Mouse (Mus musculus) regulatory T cell (primary cell): ENCODE data around the gene Plekhd1.

Experiments used
- in situ Hi-C: fragments of 300-600 bp; cut with MboI, MseI; formaldehyde crosslinking; loops from one replicate; pipeline ENCODE4 v1.15.1; 2025; ENCODE audit warnings: high pct_unique_total_duplicates

Plekhd1 gene

DNA sequence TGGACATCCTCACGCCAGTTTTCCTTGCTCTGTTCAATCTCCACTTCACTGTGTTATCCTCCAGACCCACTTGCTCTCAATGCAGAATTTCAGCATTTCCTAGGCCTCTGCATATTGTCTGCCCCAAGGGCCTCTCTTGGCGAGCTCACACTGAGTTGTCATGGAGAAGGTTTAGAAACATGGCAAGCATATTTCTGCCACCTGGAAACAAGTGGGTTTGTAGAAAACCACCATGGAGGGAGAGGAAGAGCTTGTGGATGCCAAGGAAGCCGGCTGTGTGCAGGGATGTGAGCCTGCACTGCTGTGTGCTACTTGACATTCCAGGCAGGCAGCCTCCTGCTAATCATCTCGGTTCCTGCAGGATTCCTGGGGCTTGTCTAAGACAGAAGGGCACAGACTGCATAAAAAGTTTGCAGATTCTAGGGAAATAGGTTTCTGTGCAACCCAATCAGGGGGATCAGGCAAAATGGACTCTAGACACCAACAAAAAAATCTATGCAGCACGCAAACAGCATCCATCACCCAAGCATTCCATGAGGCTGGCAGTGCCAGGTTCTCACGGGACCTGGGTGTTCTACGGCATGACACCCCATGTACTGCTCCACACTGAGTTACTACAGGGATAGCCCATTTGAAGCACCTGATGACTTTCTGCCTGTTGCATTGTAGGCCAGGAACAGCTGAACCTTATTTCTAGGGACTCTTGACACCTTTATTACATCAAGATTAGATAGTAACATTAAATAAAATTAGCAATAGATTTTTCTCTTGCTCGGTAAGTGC, 53.8 kb downstream of the Plekhd1 start:
- in situ Hi-C loops = no loop called here

DNA sequence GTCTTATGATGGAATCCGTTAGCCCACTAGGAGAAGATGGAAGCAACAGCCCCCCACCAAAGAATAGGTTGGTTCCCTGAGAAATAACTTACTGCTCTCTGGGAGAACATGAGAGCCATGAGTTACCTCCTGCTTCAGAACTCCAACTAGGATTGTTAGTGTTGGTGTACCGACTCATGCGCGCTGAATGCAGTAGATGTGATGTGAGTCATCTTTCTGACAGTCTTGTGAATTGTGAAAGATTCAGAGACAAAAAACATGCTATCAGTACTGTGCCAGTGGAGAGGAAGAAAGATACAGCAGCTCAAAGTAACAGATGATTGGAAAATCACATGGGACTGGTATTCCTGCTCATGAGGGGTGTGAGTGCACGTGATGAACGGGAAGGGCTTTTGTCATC, 59.2 kb downstream of the Plekhd1 start:
- in situ Hi-C loops = no loop called here

DNA sequence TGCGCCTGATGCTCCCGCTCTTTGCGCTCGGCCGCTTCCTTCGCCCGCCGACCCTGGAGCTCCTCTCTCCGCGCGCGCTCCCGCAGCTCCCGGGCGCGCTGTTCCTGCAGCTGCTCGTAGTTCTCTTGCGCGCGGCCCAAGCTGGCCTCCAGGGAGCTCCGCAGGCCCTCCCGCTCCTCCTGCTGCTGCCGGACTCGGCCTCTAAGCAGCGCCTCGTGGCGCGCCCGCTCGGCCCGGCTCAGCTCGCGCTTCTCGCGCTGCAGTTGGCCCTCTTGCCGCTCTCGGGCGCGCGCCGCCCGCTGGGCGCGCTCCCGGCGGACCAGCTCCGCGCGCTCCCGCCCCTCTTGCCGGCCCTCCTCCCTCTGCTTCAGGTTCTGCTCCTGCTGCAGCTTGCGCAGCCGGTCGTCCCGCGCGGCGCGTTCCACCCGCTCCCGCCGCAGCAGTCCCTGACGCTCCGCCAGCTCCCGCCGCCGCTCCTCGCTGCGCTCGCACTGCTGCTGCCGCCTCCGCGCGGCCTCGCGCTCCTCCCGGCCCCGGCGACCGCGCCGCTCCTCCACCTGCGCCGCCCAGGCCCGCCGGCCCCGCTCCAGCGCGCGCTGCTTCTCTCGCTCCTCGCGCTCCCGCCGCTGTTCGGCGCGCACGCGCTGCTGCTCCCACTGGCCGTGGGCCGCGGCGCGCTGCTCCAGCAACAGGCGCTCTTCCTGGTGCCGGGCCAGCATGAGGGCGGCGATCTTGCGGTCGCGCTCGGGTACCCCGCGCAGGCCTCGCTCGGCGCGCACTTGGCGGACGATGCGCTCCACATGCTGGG, 65.6 kb downstream of the Plekhd1 start:
- in situ Hi-C loops = no loop called here

- in situ Hi-C loops = no loop called here
These were observed 66.4 kb downstream of the Plekhd1 start for GRCm38 (mm10) chr12:80758559-80759386.

DNA sequence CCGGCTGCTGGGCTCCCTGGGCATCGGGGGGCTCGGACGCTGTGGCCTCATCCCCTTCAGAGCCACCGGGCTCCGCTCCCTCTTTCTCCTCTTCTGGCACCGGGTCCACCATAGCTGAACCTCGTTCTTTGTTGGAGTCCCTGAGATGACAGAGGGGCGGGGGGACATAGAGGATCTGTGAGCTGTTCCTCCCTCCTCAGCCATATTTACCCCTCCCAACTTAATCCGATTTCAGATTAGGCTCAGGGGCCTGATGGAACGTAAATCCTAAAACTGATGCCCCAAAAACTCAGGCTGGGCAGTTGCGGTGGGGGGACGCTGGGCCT, 67.0 kb downstream of the Plekhd1 start:
- in situ Hi-C loops = no loop called here

GRCm38 (mm10) chr12:80759713-80760395, 67.5 kb downstream of the Plekhd1 start:
- in situ Hi-C loops = no loop called here

GRCm38 (mm10) chr12:80760396-80760801, 68.0 kb downstream of the Plekhd1 start, which contains the start of gene Ccdc177:
Gene Ccdc177, minus strand, starts transcription at chr12:80760687.
- in situ Hi-C loops = no loop called here

GRCm38 (mm10) chr12:80762982-80763381, 70.6 kb downstream of the Plekhd1 start:
- in situ Hi-C loops = no loop called here

DNA sequence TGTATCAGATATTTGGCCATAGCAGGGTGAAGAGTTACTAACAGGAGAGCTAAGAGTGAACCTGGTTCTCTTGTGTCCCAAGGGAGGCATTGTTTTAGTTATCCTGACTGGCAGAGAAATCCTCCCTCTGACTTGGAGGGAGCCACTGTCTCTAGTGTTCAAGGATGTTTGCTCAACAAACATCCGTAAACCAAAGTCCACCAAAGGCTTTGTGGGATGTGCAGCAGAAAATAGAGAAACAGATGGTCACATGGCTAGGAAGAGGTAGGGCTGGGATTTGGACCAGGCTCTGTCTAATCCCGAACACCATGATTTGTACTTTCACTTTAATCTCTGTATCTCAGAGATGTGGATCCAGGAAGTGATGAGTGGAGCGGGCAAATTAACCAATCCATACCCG, 71.7 kb downstream of the Plekhd1 start:
- in situ Hi-C loops = no loop called here

DNA sequence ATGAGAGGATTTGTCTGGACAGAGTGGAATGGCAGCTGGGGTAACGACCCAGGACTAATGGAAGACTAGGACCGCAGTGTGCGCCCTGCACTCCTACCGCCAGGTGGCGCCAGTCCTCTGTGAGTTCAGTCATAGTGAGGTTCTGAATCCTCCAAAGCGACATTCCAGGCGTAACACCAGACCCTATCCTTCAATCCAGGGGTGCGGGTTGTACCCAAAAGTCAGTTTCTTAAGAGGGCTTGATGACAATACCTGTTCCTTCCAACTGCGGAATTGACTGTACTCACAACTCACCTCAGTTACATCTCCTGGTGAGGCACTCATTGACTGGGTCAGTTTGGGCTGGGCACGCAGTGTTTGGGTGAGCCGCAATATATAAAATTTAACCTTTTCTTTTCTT, 77.3 kb downstream of the Plekhd1 start:
- in situ Hi-C loops = loop anchor here (5.0 kb wide), 2 partner anchors 133 to 753 kb away; no protein-coding TSS in a partner anchor
